Mouse (Mus musculus) G1E (cell line): ENCODE results near the gene Sfrp5. TPM values are rescaled to one million over a fixed set of nuclear protein-coding genes. Genes with fewer than 3 reads are reported as not detected.

Source experiments
- ATAC-seq: 2 replicates; pipeline ENCODE4 v1.8.0; 2016; ENCODE audit warnings: mild to moderate bottlenecking; ENCODE audit not compliant: insufficient number of reproducible peaks, poor library complexity, low FRiP score, severe bottlenecking; ENCODE audit errors: extremely low read depth
- DNase-seq: peaks from one replicate; pipeline ENCODE4 v3.0.0; 2012; ENCODE audit warnings: low spot score
- H3K27me3 ChIP-seq: 2 replicates; pipeline ENCODE4 v1.6.1; 2012; ENCODE audit warnings: mild to moderate bottlenecking, low read length, inconsistent platforms; ENCODE audit not compliant: insufficient read depth
- H3K36me3 ChIP-seq: replicated peaks from 2 replicates; pipeline ENCODE3; 2012; ENCODE audit warnings: mild to moderate bottlenecking, inconsistent platforms
- H3K4me1 ChIP-seq: 2 replicates; pipeline ENCODE4 v1.6.1; 2012; ENCODE audit warnings: low read depth, low read length, inconsistent platforms, mixed read lengths; ENCODE audit not compliant: insufficient read depth
- H3K4me3 ChIP-seq: 2 replicates; pipeline ENCODE4 v1.5.1; 2012; ENCODE audit warnings: low read depth, mild to moderate bottlenecking, inconsistent platforms, low read length, moderate library complexity, mixed read lengths
- H3K9me3 ChIP-seq: replicated peaks from 2 replicates; pipeline ENCODE4 v1.6.1; 2012; ENCODE audit warnings: inconsistent platforms
- CTCF ChIP-seq: IDR thresholded peaks from 2 replicates; pipeline ENCODE4 v1.5.1; 2012; ENCODE audit warnings: low read depth, low read length, inconsistent platforms, mixed read lengths
- GATA1 ChIP-seq: IDR thresholded peaks from 2 replicates; pipeline ENCODE4 v1.6.1; 2012; ENCODE audit warnings: borderline replicate concordance, low read length, inconsistent platforms, mixed read lengths
- GATA2 ChIP-seq: IDR thresholded peaks from 2 replicates; pipeline ENCODE4 v1.6.1; 2012; ENCODE audit warnings: low read depth, low read length, inconsistent platforms, borderline replicate concordance
- POLR2AphosphoS5 ChIP-seq: IDR thresholded peaks from 2 replicates; pipeline ENCODE4 v1.6.1; 2012; ENCODE audit warnings: low read depth, low read length, inconsistent platforms; ENCODE audit not compliant: insufficient replicate concordance
- TAL1 ChIP-seq: conservative IDR thresholded peaks from 2 replicates; pipeline ENCODE4 v1.6.1; 2012; ENCODE audit warnings: low read depth, low read length, inconsistent platforms, mixed read lengths
- polyA plus RNA-seq: library from polyadenylated mRNA; stranded (reverse); fragments of >175 nt; gene quantifications from 2 replicates; pipeline ENCODE4 v1.2.3, GENCODE M21; 2012
- total RNA-seq, 2 experiments: library from RNA; stranded (forward) in 1 of 2; stranded (reverse) in 1 of 2; fragments of 200-1000 nt in 1 of 2; fragments of >200 nt in 1 of 2; fragmentation: Nextera tagmentation in 1 of 2; gene quantifications; 2 replicates each; pipeline ENCODE4 v1.2.3; 2014 to 2017

Sfrp5 gene
- total and polyA plus RNA-seq, 3 experiments = not detected

GRCm38 (mm10) chr19:42217374-42217763 is 15.3 kb upstream of the Sfrp5 start:
- Histone ChIP-seq H3K9me3 (no peaks in the 10 kb centered on the region), H3K27me3 (peaks cover 9% of the 10 kb centered on the region; the same call in 1 of the 2 replicates), H3K36me3 (no peaks in the 10 kb centered on the region), H3K4me1 (no peaks in the 10 kb centered on the region), H3K4me3 (no peak overlapping the region)
- DNase-seq = no peak
- no peak for ATAC-seq
- TF ChIP-seq GATA1 (no peak), GATA2 (no peak), CTCF (no peak), POLR2AphosphoS5 (no peak), TAL1 (no peak)

GRCm38 (mm10) chr19:42216699-42217373 is 14.8 kb upstream of the Sfrp5 start:
- H3K36me3 ChIP-seq = no peaks in the 10 kb centered on the region
- no peaks in the 10 kb centered on the region for H3K9me3 ChIP-seq
- peaks cover 12% of the 10 kb centered on the region; the same call in 1 of the 2 replicates for H3K27me3 ChIP-seq
- H3K4me1 ChIP-seq = no peaks in the 10 kb centered on the region
- H3K4me3 ChIP-seq = no peak overlapping the region
- no peak for TF ChIP-seq GATA1
- TF ChIP-seq GATA2 = no peak
- no peak for TF ChIP-seq CTCF
- no peak for TF ChIP-seq TAL1
- TF ChIP-seq POLR2AphosphoS5 = no peak
- ATAC-seq = no peak
- no peak for DNase-seq

- no peak overlapping the region for H3K4me3 ChIP-seq
- no peaks in the 10 kb centered on the region for H3K9me3 ChIP-seq
- H3K27me3 ChIP-seq = peaks cover 20% of the 10 kb centered on the region
- DNase-seq (no peak), ATAC-seq (no peak)
- no peaks in the 10 kb centered on the region for H3K36me3 ChIP-seq
- H3K4me1 ChIP-seq = no peaks in the 10 kb centered on the region
- no peak for TF ChIP-seq CTCF
- TF ChIP-seq POLR2AphosphoS5 = no peak
- TF ChIP-seq GATA1 = no peak
- no peak for TF ChIP-seq TAL1
These were observed 12.5 kb upstream of the Sfrp5 start for GRCm38 (mm10) chr19:42214601-42215000.

GRCm38 (mm10) chr19:42211936-42212335 is 9.9 kb upstream of the Sfrp5 start:
- Histone ChIP-seq H3K4me3 (no peak overlapping the region), H3K4me1 (no peaks in the 10 kb centered on the region), H3K36me3 (no peaks in the 10 kb centered on the region), H3K9me3 (no peaks in the 10 kb centered on the region), H3K27me3 (peaks cover 32% of the 10 kb centered on the region)
- no peak for TF ChIP-seq CTCF
- TF ChIP-seq POLR2AphosphoS5 = no peak
- no peak for TF ChIP-seq GATA2
- TF ChIP-seq TAL1 = no peak
- TF ChIP-seq GATA1 = no peak
- DNase-seq (no peak), ATAC-seq (no peak)

GRCm38 (mm10) chr19:42209976-42210375 is 7.9 kb upstream of the Sfrp5 start:
- Histone ChIP-seq H3K4me3 (no peak overlapping the region), H3K4me1 (no peaks in the 10 kb centered on the region), H3K9me3 (no peaks in the 10 kb centered on the region), H3K36me3 (no peaks in the 10 kb centered on the region), H3K27me3 (peaks cover 30% of the 10 kb centered on the region)
- DNase-seq (no peak), ATAC-seq (no peak)
- TF ChIP-seq POLR2AphosphoS5 = no peak
- no peak for TF ChIP-seq CTCF
- TF ChIP-seq TAL1 = no peak
- no peak for TF ChIP-seq GATA1

GRCm38 (mm10) chr19:42209485-42209884 is 7.4 kb upstream of the Sfrp5 start:
- Histone ChIP-seq H3K27me3 (peaks cover 32% of the 10 kb centered on the region), H3K36me3 (no peaks in the 10 kb centered on the region), H3K9me3 (no peaks in the 10 kb centered on the region), H3K4me1 (no peaks in the 10 kb centered on the region), H3K4me3 (no peak overlapping the region)
- DNase-seq (no peak), ATAC-seq (no peak)
- TF ChIP-seq CTCF (no peak), TAL1 (no peak), POLR2AphosphoS5 (no peak), GATA1 (no peak), GATA2 (no peak)
